Mouse (Mus musculus): ENCODE data around the gene 6030468B19Rik.
"Not testable (repeated sequence)": the region's sequence is repeated elsewhere in the genome, so short reads cannot be mapped to it uniquely, and the experiment has no call there.

The 6030468B19Rik gene

GRCm38 (mm10) chr11:117830401-117830800 lies 32.9 kb downstream of the 6030468B19Rik start:
- DNase-seq = no peak

- DNase-seq = peak; percentile 84
Observed at GRCm38 (mm10) chr11:117832086-117832969, 34.9 kb downstream of the 6030468B19Rik start.

DNA sequence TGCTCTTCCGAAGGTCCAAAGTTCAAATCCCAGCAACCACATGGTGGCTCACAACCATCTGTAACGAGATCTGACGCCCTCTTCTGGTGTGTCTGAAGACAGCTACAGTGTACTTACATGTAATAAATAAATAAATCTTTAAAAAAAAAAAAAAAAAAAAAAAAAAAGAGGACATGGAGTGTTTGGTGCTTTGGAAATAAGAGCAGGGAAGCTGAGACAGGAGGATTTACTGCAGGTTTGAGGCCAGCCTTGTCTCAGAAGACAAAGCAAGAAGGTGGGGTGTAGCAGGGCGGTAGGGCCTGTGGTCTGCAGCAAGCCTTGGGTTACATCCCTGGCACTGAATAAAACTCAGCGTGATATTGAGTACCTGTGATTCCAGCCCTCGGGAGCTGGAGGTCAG lies 36.0 kb downstream of the 6030468B19Rik start:
- not testable (repeated sequence) for DNase-seq

DNA sequence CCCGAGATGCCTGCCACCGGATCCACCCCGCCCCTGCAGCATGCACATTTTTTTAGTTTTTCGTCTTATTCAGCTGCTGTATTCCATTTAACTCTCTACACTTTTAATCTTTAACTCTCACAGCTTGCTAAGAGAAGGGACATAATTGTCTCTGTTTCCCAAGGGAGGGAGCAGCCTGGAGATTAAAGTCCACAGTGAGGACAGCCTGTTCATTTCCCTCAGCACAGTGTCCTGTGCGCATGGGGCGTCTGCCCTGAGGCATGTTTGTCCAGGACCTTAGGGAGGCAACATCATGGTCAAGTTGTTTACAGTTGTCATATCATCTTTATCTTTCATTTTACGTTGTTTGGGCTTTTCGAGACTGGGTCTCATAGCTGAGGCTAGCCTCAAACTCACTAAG lies 36.6 kb downstream of the 6030468B19Rik start:
- DNase-seq = no peak

- DNase-seq = no peak
Observed at GRCm38 (mm10) chr11:117836306-117836705, 38.8 kb downstream of the 6030468B19Rik start.

DNA sequence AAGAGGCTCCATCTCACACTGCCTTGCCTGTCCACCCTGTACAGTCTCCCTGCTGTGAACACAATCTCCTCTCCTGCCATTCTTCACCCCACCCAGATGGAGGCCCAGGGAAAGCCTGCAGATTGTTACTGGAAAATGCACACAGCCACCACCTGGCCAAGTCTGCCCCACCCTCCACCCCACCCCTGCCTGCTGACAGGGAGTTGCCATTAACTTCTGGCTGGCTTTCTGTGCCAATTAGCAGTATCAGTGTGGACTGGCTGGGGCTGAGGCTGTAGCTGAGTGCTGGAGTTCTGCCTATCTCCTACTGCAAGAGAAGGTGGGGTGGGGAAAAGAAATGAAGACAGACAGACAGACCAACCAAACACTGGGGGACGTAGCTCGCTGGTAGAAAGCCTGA lies 41.1 kb downstream of the 6030468B19Rik start:
- no peak for DNase-seq

DNA sequence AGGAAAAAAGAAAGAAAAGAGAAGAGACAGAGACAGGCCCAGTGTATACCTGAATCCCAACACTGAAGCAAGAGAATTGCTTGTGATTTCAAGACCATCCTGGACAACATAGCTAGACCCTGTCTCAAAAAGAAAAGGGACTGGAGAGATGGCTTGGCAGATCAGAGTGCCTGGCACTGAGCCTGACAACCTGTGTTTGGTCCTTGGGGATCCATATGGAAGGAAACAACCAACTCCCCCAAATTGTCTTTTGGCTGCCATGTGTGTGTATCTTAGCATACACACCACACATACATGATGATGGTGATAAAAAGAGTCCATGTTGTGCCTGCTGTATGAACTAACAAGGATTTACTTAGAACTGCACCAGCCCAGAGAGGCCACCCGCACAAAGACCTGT lies 41.6 kb downstream of the 6030468B19Rik start:
- no peak for DNase-seq

DNA sequence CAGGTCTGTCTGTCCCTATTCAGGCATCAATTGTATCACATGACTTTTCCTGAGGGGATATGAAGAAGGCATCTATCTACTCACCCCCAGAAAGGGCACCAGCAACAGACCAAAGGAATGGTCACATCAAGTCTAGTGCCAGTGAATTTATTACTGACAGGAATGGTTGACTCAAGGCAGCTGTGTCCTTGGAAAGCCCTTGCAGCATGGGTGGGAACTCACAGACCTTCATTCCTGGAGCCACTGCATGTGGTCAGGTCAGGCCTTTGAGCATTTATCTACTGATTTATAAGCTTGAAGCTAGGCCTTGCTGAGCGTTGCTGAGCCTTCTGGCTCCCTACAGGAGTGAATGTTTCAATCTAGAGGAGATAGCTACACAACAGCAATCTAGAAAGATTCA lies 43.5 kb downstream of the 6030468B19Rik start:
- no peak for DNase-seq

DNA sequence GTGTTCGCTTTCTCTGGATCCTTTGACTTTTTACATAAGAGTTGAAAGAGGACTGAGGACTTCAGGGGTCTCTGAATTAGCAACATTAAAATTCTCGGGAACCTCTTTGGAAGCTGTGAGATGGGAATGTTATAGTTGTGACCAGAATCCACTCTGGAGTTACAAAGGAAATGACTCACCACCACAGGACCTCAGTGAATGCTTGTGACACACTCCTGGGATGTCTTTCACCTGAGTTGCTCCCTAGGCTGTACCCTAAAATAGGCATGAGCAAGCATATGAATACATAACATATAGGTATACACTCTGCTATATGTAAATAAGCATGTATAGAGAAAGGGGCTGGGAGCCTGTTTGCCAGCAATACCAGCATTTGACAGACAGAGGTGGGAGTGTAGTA lies 46.0 kb downstream of the 6030468B19Rik start:
- DNase-seq = no peak

DNA sequence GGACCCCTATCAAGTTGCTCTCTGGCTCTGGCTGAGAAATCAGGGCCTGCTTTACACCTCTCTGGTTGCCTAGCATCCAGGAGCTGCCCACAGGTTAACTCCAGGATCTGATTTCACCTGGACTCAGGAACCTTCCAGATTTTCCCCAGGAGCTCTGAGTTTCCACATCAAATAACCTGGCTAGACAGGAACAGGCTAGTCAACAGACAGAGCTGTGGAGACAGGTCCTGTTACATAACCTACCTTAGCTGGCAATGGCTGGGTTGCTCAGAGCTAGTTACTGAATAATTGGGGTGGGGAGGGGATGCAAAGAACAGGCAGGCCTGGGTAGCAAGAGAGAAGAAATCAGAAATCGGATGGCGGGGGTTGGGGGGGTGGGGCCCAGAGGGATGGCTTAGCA lies 47.5 kb downstream of the 6030468B19Rik start:
- DNase-seq = no peak

DNA sequence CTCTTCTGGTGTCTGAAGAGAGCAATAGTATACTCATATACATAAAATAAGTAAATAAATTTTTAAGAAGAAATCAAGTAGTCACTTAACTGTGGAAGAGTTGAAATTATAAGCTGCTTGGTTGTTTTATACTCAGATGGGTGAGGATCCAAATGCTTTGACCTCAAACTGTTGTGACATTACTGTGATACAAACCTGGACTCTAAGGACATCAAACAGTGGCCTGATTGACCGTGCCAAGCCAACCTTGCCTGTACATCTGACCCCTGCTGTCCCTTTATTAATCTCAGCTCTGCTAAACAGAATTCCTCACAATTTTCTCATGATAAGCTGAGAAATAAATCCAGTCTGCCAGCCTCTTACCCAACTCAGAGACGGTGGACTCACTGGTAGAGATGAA lies 48.2 kb downstream of the 6030468B19Rik start:
- no peak for DNase-seq

DNA sequence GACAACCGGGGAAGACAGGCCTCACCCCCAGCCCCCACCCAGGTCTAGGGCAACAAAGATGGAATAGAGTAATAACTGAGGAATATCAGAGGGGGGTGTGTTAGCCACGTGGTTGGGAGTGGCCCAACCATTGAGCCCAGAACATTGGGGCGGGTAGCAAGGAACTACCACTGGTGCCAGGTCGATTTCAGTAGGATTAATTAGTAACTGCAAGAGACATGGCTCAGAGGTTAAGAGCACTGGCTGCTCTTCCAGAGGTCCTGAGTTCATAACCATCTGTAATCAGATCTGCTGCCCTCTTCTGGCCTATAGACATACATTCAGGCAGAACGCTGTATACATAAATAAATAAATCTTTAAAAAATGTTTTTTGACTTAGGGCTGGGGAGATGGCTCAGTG lies 49.2 kb downstream of the 6030468B19Rik start:
- no peak for DNase-seq

- no peak for DNase-seq
Observed at GRCm38 (mm10) chr11:117847593-117848215, 50.2 kb downstream of the 6030468B19Rik start.

DNA sequence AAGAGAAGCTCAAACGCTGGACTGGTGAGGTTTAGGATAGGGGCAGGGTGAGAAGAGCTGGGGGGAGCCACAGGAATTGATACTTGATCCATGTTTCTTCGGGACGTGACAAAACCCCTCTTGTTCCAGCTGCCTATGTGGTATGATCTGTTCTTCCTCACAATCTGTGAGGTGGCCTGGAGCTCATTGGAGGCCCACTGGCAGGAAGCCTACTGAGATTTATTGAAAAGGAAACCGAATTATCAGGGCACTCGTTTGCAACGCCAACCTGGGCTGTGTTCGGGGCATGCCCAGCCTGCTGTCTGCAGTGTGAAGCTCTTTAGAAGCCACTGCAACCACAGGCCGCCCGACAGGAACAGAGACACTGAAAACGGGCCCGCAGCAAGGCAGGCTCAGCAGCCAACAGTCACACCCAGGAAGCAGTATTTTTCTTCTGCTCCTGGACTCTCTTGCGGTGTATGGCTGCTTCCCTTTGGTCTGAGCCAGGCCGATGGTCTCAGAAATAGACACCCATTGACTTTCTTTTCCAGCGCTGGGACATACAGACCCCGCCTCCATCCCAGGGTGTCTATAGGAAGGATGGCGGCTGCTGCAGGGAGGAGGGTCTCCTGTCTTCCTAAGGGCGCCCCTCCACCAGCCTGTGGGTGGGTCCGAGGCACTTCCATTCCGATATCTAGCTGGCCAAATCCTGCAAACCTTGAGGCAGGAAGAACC lies 51.0 kb downstream of the 6030468B19Rik start:
- DNase-seq = no peak

- peak; percentile 97 for DNase-seq
Observed at GRCm38 (mm10) chr11:117848985-117849671, 51.7 kb downstream of the 6030468B19Rik start, which contains the start of gene Birc5. Birc5 (plus strand) TSS chr11:117849251.

DNA sequence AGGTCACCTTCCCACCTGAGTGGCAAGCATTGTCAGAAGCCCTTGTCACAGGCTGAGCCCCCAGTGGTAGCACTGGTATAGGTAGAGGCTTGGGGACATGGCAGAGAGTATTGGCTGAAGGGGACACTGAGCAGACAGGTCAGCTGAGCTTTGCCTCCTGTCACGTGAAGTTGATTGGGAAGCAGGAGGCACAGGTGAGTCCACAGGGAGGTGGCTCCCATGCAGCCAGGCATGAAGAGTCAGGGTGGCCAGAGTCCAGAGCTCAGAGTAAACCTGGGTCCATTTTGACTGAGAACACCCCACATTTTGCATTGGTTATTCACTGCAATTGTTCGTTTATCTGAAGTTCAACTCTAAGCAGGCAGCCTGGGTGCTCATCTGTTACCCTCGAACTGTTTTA lies 55.4 kb downstream of the 6030468B19Rik start:
- DNase-seq = no peak

- DNase-seq = no peak
Observed at GRCm38 (mm10) chr11:117854241-117854640, 56.8 kb downstream of the 6030468B19Rik start.

GRCm38 (mm10) chr11:117855360-117855759 lies 57.9 kb downstream of the 6030468B19Rik start:
- no peak for DNase-seq

- DNase-seq = no peak
Observed at GRCm38 (mm10) chr11:117855975-117856374, 58.5 kb downstream of the 6030468B19Rik start.

Data from right cerebral cortex, postnatal 4 days (tissue).